Comparison of ENCODE assay signal across 11 mouse cellular contexts in the genomic region with DNA sequence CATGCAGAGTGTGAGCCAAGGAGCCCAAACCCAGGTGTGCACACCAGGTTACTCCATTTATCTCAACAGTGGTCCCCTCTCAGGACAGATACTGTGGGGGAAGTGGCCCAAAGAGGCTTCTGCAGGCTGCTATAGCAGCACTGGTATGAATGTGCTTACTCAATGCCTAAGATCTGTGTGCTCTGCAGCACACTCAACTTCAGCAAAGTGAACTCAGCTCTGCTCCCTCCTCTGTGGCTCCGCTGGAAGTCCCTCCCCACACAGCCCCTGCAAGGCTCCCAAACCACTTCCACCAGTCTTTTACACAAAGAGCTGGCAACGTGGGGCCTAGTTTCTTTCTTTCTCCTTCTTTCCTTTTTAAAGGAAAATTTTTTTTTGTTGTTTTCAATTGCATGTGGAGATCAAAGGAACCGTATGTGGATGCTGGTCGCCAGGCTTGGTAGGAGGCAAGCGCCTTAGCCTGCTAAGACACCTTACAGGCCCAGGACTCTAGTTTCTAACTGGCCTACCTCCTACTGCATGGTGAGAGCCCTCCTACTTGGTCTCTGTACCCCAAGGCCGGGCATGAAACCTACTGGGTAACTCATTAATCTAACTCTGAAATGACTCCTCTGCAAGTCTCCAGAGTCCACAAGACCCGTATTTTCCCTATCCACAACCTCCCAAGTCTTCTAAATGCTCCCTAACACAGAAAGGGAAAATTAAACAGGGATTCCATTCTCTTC. TPM values are rescaled to one million over a fixed set of nuclear protein-coding genes. Genes with fewer than 3 reads are reported as not detected.
DNase-seq lines count a peak whose midpoint lies in the region; ATAC-seq and TF ChIP-seq lines count a peak whose summit lies in the region.
"Had no signal": no experiment of that assay in that cellular context is flagged by ENCODE, and none has a peak within 500 bp of the region (broad histone marks: within the 10 kb centered on the region; RNA-seq: fewer than 3 reads in every experiment).

No protein-coding gene starts in this region.

- no peak for TF ChIP-seq POLR2A in cerebellum, adult 2 months (IDR thresholded peaks at IDR 0.05; ENCODE audit: borderline replicate concordance, insufficient read depth, low read length)

- intact Hi-C loops in left cerebral cortex, postnatal 25 days (cut with DNase I), result no loop called here

- no peaks in the 10 kb centered on the region for H3K9me3 ChIP-seq in ES-E14 (ENCODE audit: control insufficient read depth, insufficient read depth, low read depth, low read length)
- H3K9me3 ChIP-seq in kidney, embryonic 14.5 days (ENCODE audit: control insufficient read depth, low read length), result no peaks in the 10 kb centered on the region
- H3K9me3 ChIP-seq: hindbrain, embryonic 15.5 days; midbrain, embryonic 12.5 days had no signal

- H3K27ac ChIP-seq in ES-E14 (ENCODE audit: insufficient read depth, low read depth, low read length, poor library complexity, severe bottlenecking), result peak overlapping the region; percentile 63; the same call in 1 of the 2 replicates
- peak overlapping the region; percentile 86; the same call in 1 of the 2 replicates for H3K27ac ChIP-seq in kidney, embryonic 14.5 days (ENCODE audit: low read depth, low read length)
- no peak overlapping the region for H3K27ac ChIP-seq in cerebellum, adult 2 months (ENCODE audit: insufficient read depth, low read length)
- H3K27ac ChIP-seq: hindbrain, embryonic 15.5 days; midbrain, embryonic 12.5 days had no signal

- H3K36me3 ChIP-seq in ES-E14 (ENCODE audit: control insufficient read depth, insufficient read depth, low read length, poor library complexity, severe bottlenecking), result no peaks in the 10 kb centered on the region; the same call in 1 of the 2 replicates
- no peaks in the 10 kb centered on the region for H3K36me3 ChIP-seq in kidney, embryonic 14.5 days (ENCODE audit: control insufficient read depth, insufficient read depth, low read length)
- H3K36me3 ChIP-seq: hindbrain, embryonic 15.5 days; midbrain, embryonic 12.5 days had no signal

- H3K9ac ChIP-seq in ES-E14 (ENCODE audit: insufficient read depth, low read depth, low read length, poor library complexity, severe bottlenecking), result no peak overlapping the region
- no peak overlapping the region for H3K9ac ChIP-seq in kidney, embryonic 14.5 days (ENCODE audit: low read depth, low read length)
- H3K9ac ChIP-seq: hindbrain, embryonic 15.5 days; midbrain, embryonic 12.5 days had no signal

- no peak overlapping the region for H3K4me3 ChIP-seq in ES-E14 (ENCODE audit: insufficient read depth in 1 of 2, low read depth in 1 of 2, low read length in 2 of 2, poor library complexity in 1 of 2, severe bottlenecking in 1 of 2)
- no peak overlapping the region for H3K4me3 ChIP-seq in kidney, embryonic 14.5 days (ENCODE audit: low read length)
- H3K4me3 ChIP-seq in cerebellum, adult 2 months (replicated peaks; ENCODE audit: insufficient read depth, low read depth, low read length), result no peak overlapping the region
- H3K4me3 ChIP-seq: hindbrain, embryonic 15.5 days; midbrain, embryonic 12.5 days had no signal

- TF ChIP-seq CTCF in cerebellum, adult 2 months (IDR thresholded peaks at IDR 0.05; ENCODE audit: borderline replicate concordance, insufficient read depth, low read depth, low read length), result no peak

- no peaks in the 10 kb centered on the region for H3K27me3 ChIP-seq in kidney, embryonic 14.5 days (ENCODE audit: control insufficient read depth, insufficient read depth, low read length)
- no peaks in the 10 kb centered on the region for H3K27me3 ChIP-seq in cerebellum, adult 2 months (ENCODE audit: control insufficient read depth, insufficient read depth, low read length)
- H3K27me3 ChIP-seq: hindbrain, embryonic 15.5 days; midbrain, embryonic 12.5 days had no signal

- H3K4me2 ChIP-seq in kidney, embryonic 14.5 days (replicated peaks; ENCODE audit: low read depth, low read length), result no peak overlapping the region
- H3K4me2 ChIP-seq: hindbrain, embryonic 15.5 days; midbrain, embryonic 12.5 days had no signal

- in situ Hi-C loops in ES-E14 (cut with MboI; ENCODE audit: low sequenced_read_pairs in 2 of 2, unreplicated experiment in 2 of 2), result no loop called here

- 41% methylated on average over 7 of the region's 7 CpGs for WGBS in kidney, embryonic 14.5 days
- 75% methylated on average over 7 of the region's 7 CpGs for WGBS in cerebellum, adult 2 months

- H3K4me1 ChIP-seq in ES-E14 (ENCODE audit: control insufficient read depth in 2 of 2, insufficient read depth in 2 of 2, low read length in 2 of 2, poor library complexity in 1 of 2), result peaks cover 18 to 21% of the 10 kb centered on the region in 2 experiments
- H3K4me1 ChIP-seq in kidney, embryonic 14.5 days (ENCODE audit: control insufficient read depth, insufficient read depth, low read length), result peaks cover 40% of the 10 kb centered on the region
- H3K4me1 ChIP-seq in cerebellum, adult 2 months (ENCODE audit: control insufficient read depth, insufficient read depth, low read length), result peaks cover 2% of the 10 kb centered on the region; the same call in 1 of the 2 replicates

- DNase-seq in 416B (ENCODE audit: low read depth) (peak; percentile 76), ES-E14 (ENCODE audit: low read depth, low spot score) (no peak)
- DNase-seq in cerebellum, adult 9-11 months, result no peak
- DNase-seq in cerebellum, adult 2 months, result no peak
- DNase-seq in left cerebral cortex, postnatal 25 days (ENCODE audit: low spot score in 2 of 2), result no peak
- DNase-seq: retina, postnatal 1 day had no signal

- peak; percentile 54; the same call in 1 of the 2 replicates for ATAC-seq in kidney, embryonic 14.5 days (ENCODE audit: low FRiP score, low TSS enrichment)
- peak; percentile 61 for ATAC-seq in megakaryocyte progenitor cell, adult 5-6 weeks (replicated peaks; ENCODE audit: poor library complexity)
- ATAC-seq: forebrain, embryonic 16.5 days had no signal

TF ChIP-seq in ES-E14, 5 proteins besides CTCF, POLR2A, EP300 and RAD21:
- no peak for TF ChIP-seq ZC3H11A (IDR thresholded peaks at IDR 0.05; ENCODE audit: borderline replicate concordance, low read depth, low read length)
- TF ChIP-seq MAFK (IDR thresholded peaks at IDR 0.05; ENCODE audit: insufficient read depth, low read depth, low read length), result no peak
- no peak for TF ChIP-seq ZNF384 (IDR thresholded peaks at IDR 0.05; ENCODE audit: low read depth, low read length)
- TF ChIP-seq CHD2 (IDR thresholded peaks at IDR 0.05; ENCODE audit: low read depth, low read length), result no peak
- no peak for TF ChIP-seq HCFC1 (IDR thresholded peaks at IDR 0.05; ENCODE audit: borderline replicate concordance, insufficient read depth, low read length)
TF ChIP-seq in ES-E14: peak in this region for 0.

RNA-seq across cellular contexts. Expression of gene Tbc1d14, which starts 35.3 kb away (rescaled TPM):
- total RNA-seq in ES-E14 (2012; rRNA removed), result 12.5 and 17.6 TPM in 2 replicates
- polyA plus RNA-seq in kidney, embryonic 14.5 days (2014; fragmentation: Nextera tagmentation; extraction: Ambion mirVana), result 27.7 and 49.9 TPM in 2 replicates
- total RNA-seq in megakaryocyte progenitor cell, adult 5-6 weeks (2015), result 13.7 and 19.5 TPM in 2 replicates
- total RNA-seq in megakaryocyte progenitor cell, adult 5-6 weeks (2017), result 5.8 and 6.7 TPM in 2 replicates
- 53.2 and 55.1 TPM in 2 replicates for polyA plus RNA-seq in cerebellum, adult 2 months (2012; rRNA removed)
- total RNA-seq in left cerebral cortex, postnatal 25 days (2021), result 10 to 100 TPM; 74.1 to 78.7 TPM
